ENCODE assay signal across 26 mouse cellular contexts in the genomic region with DNA sequence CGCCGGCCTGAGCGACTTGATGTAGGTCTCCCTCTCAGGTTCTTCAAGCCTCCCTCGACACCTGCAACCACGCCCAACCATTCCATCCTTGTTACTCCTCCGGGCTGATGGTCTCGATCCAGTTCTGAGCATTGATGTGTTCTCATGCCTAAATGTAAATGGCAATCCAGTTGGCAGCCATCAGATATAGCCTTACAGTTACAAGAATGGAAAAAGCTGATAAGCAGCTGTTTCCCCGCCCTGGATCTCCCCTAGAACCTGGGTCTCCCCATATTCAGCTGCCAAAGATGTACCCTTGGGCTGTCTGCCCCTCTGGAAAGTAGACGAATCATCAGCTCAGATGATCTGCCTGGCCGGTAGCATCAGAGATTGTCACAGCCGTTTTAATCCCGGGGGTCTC. TPM values are rescaled to one million over a fixed set of nuclear protein-coding genes. Genes with fewer than 3 reads are reported as not detected.
DNase-seq lines count a peak whose midpoint lies in the region; ATAC-seq lines count a peak whose summit lies in the region.
"Had no signal": no experiment of that assay in that cellular context is flagged by ENCODE, and none has a peak within 500 bp of the region (broad histone marks: within the 10 kb centered on the region; RNA-seq: fewer than 3 reads in every experiment).

No protein-coding gene starts in this region.

- no peaks in the 10 kb centered on the region for H3K9me3 ChIP-seq in liver, embryonic 12.5 days (replicated peaks)
- no peaks in the 10 kb centered on the region for H3K9me3 ChIP-seq in liver, embryonic 11.5 days (ENCODE audit: control insufficient read depth, low read length)
- no peaks in the 10 kb centered on the region for H3K9me3 ChIP-seq in midbrain, embryonic 15.5 days
- no peaks in the 10 kb centered on the region for H3K9me3 ChIP-seq in midbrain, embryonic 13.5 days
- H3K9me3 ChIP-seq: embryonic facial prominence, embryonic 12.5 days; embryonic facial prominence, embryonic 15.5 days; G1E; heart, embryonic 12.5 days; heart, embryonic 15.5 days; hindbrain, embryonic 10.5 days; hindbrain, embryonic 13.5 days had no signal

- DNase-seq in liver, embryonic 11.5 days (ENCODE audit: low spot score), result no peak
- DNase-seq in left cerebral cortex, adult 18-20 months (ENCODE audit: low spot score in 2 of 2), result no peak
- DNase-seq: adrenal gland, adult 2 months; adrenal gland, postnatal 14 days; cerebellum, adult 11 months; cerebellum, adult 2 months; cerebellum, adult 9-11 months; cerebellum, postnatal 25 days; forebrain, postnatal 0 days; gastrocnemius, postnatal 25 days; heart, adult 18-20 months; heart, postnatal 10 days; heart, postnatal 36 days had no signal

- 64% methylated on average over 12 of the region's 12 CpGs for WGBS in liver, embryonic 12.5 days (ENCODE audit: insufficient replicate concordance)
- WGBS in liver, embryonic 11.5 days, result 80% methylated on average over 12 of the region's 12 CpGs
- WGBS in midbrain, embryonic 15.5 days, result 89% methylated on average over 12 of the region's 12 CpGs
- WGBS in midbrain, embryonic 13.5 days, result 89% methylated on average over 12 of the region's 12 CpGs

- H3K27ac ChIP-seq in liver, embryonic 12.5 days, result no peak overlapping the region
- no peak overlapping the region for H3K27ac ChIP-seq in liver, embryonic 11.5 days (ENCODE audit: low read depth, low read length)
- 0 out of 2 replicates have a peak overlapping the region, but pooled peaks have one; percentile 20 for H3K27ac ChIP-seq in midbrain, embryonic 15.5 days
- no peak overlapping the region for H3K27ac ChIP-seq in midbrain, embryonic 13.5 days
- H3K27ac ChIP-seq: embryonic facial prominence, embryonic 12.5 days; embryonic facial prominence, embryonic 15.5 days; heart, embryonic 15.5 days; hindbrain, embryonic 10.5 days; hindbrain, embryonic 13.5 days had no signal

- H3K27me3 ChIP-seq in liver, embryonic 12.5 days (replicated peaks), result 0 out of 2 replicates have a peak, but pooled peaks cover 3% of the 10 kb centered on the region
- H3K27me3 ChIP-seq in liver, embryonic 11.5 days (replicated peaks; ENCODE audit: control insufficient read depth, insufficient read depth, low read length), result no peaks in the 10 kb centered on the region
- H3K27me3 ChIP-seq in midbrain, embryonic 15.5 days (replicated peaks), result no peaks in the 10 kb centered on the region
- no peaks in the 10 kb centered on the region for H3K27me3 ChIP-seq in midbrain, embryonic 13.5 days
- H3K27me3 ChIP-seq: embryonic facial prominence, embryonic 12.5 days; embryonic facial prominence, embryonic 15.5 days; heart, embryonic 12.5 days; heart, embryonic 15.5 days; hindbrain, embryonic 13.5 days had no signal

- peaks cover 21% of the 10 kb centered on the region for H3K36me3 ChIP-seq in liver, embryonic 12.5 days
- H3K36me3 ChIP-seq in liver, embryonic 11.5 days (ENCODE audit: control insufficient read depth, insufficient read depth, low read length), result no peaks in the 10 kb centered on the region; the same call in 1 of the 2 replicates
- peaks cover 8% of the 10 kb centered on the region; the same call in 1 of the 2 replicates for H3K36me3 ChIP-seq in midbrain, embryonic 15.5 days (replicated peaks)
- H3K36me3 ChIP-seq in midbrain, embryonic 13.5 days, result peaks cover 52% of the 10 kb centered on the region
- H3K36me3 ChIP-seq: G1E had no signal

- H3K4me2 ChIP-seq in liver, embryonic 12.5 days, result peak overlapping the region; percentile 15
- H3K4me2 ChIP-seq in liver, embryonic 11.5 days, result no peak overlapping the region
- H3K4me2 ChIP-seq in midbrain, embryonic 15.5 days, result no peak overlapping the region
- H3K4me2 ChIP-seq in midbrain, embryonic 13.5 days (replicated peaks), result no peak overlapping the region
- H3K4me2 ChIP-seq: embryonic facial prominence, embryonic 12.5 days; embryonic facial prominence, embryonic 15.5 days; heart, embryonic 12.5 days; heart, embryonic 15.5 days; hindbrain, embryonic 13.5 days had no signal

- H3K4me1 ChIP-seq in liver, embryonic 12.5 days, result peaks cover 11% of the 10 kb centered on the region
- H3K4me1 ChIP-seq in liver, embryonic 11.5 days (replicated peaks; ENCODE audit: control insufficient read depth, insufficient read depth, low read length), result peaks cover 7% of the 10 kb centered on the region
- H3K4me1 ChIP-seq in midbrain, embryonic 15.5 days, result no peaks in the 10 kb centered on the region
- no peaks in the 10 kb centered on the region for H3K4me1 ChIP-seq in midbrain, embryonic 13.5 days (replicated peaks)
- H3K4me1 ChIP-seq: embryonic facial prominence, embryonic 12.5 days; embryonic facial prominence, embryonic 15.5 days; heart, embryonic 15.5 days; hindbrain, embryonic 13.5 days had no signal

- no peak overlapping the region for H3K4me3 ChIP-seq in liver, embryonic 12.5 days
- H3K4me3 ChIP-seq in liver, embryonic 11.5 days (ENCODE audit: low read depth, low read length), result no peak overlapping the region
- H3K4me3 ChIP-seq in midbrain, embryonic 15.5 days, result no peak overlapping the region
- no peak overlapping the region for H3K4me3 ChIP-seq in midbrain, embryonic 13.5 days (replicated peaks)
- H3K4me3 ChIP-seq: embryonic facial prominence, embryonic 12.5 days; embryonic facial prominence, embryonic 15.5 days; heart, embryonic 12.5 days; heart, embryonic 15.5 days; hindbrain, embryonic 10.5 days; hindbrain, embryonic 13.5 days had no signal

- ATAC-seq in liver, embryonic 12.5 days, result no peak
- ATAC-seq in liver, embryonic 11.5 days (replicated peaks; ENCODE audit: low FRiP score), result no peak
- no peak for ATAC-seq in midbrain, embryonic 15.5 days (replicated peaks)
- no peak for ATAC-seq in midbrain, embryonic 13.5 days
- peak; percentile 30; the same call in 1 of the 2 replicates for ATAC-seq in megakaryocyte-erythroid progenitor cell, adult 5-6 weeks (replicated peaks; ENCODE audit: low FRiP score, low TSS enrichment, poor library complexity, severe bottlenecking)
- ATAC-seq: forebrain, embryonic 14.5 days; forebrain, postnatal 0 days; hindbrain, embryonic 16.5 days had no signal

- no peak overlapping the region for H3K9ac ChIP-seq in liver, embryonic 12.5 days
- no peak overlapping the region for H3K9ac ChIP-seq in liver, embryonic 11.5 days (ENCODE audit: low read depth, low read length)
- H3K9ac ChIP-seq in midbrain, embryonic 15.5 days, result no peak overlapping the region
- H3K9ac ChIP-seq in midbrain, embryonic 13.5 days (replicated peaks), result no peak overlapping the region
- H3K9ac ChIP-seq: embryonic facial prominence, embryonic 12.5 days; embryonic facial prominence, embryonic 15.5 days; forebrain, postnatal 0 days; heart, embryonic 12.5 days; heart, embryonic 15.5 days; hindbrain, embryonic 13.5 days had no signal

RNA-seq across cellular contexts. Expression of gene Mrps10, which starts 48.9 kb away (rescaled TPM):
- polyA plus RNA-seq in liver, embryonic 12.5 days (2016; fragmentation: Nextera tagmentation; extraction: Ambion mirVana), result 66.2 and 70.4 TPM in 2 replicates
- 105 and 114 TPM in 2 replicates for polyA plus RNA-seq in liver, embryonic 11.5 days (2014; fragmentation: Nextera tagmentation; extraction: Ambion mirVana)
- 73.1 and 73.2 TPM in 2 replicates for polyA plus RNA-seq in midbrain, embryonic 15.5 days (2015; fragmentation: Nextera tagmentation; extraction: Ambion mirVana)
- 76.8 and 81.0 TPM in 2 replicates for polyA plus RNA-seq in midbrain, embryonic 13.5 days (2015; fragmentation: Nextera tagmentation; extraction: Ambion mirVana)
- total RNA-seq in megakaryocyte-erythroid progenitor cell, adult 5-6 weeks (2014; fragmentation: Nextera tagmentation), result 62.0 and 75.8 TPM in 2 replicates
- 61.6 and 90.5 TPM in 2 replicates for total RNA-seq in megakaryocyte-erythroid progenitor cell, adult 5-6 weeks (2017)
- 10 to 100 TPM; 30.0 to 33.6 TPM for total RNA-seq in left cerebral cortex, adult 18-20 months (2021)
